12 mouse cellular contexts compared by ENCODE assay signal in the genomic region with DNA sequence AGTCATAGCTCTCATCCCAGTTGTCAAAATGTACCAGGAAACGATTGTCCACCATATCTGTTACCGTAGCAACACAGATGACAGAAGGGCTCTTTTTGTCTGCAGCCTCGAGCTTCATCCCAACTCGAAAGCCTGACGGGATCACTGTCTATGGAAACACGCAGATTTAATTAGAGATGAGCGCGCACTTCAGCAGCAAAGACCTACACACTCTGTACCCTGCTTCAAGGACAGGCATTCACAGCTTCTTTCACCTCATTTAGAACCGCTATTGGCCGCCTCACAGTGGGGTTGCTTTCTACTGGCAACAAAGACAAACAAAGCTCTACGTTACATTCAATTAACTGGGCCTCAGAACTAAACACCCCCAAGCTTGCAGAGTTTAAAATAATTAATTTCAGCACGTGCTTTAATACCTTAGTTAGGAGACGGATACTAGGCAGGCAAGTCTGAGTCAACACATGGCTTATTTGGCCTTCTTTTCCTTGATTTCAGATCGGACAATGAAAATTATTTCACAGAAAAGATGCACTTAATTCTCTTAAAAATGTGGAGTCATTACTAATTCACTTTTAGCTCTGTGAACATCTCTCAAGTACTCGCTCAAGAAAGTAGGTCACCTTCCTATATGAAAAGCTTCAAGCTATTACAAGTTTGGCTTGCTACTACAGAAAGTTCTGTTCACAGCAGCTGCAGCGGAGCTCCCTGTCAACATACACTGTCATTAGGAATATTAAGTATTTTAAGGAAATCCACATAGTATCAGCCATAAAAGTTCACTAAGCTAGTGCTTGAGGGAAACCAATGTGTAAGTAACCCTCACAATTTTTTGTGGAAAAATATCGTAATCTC. TPM values are rescaled to one million over a fixed set of nuclear protein-coding genes. Genes with fewer than 3 reads are reported as not detected.
DNase-seq lines count a peak whose midpoint lies in the region; ATAC-seq lines count a peak whose summit lies in the region.
"Had no signal": no experiment of that assay in that cellular context is flagged by ENCODE, and none has a peak within 500 bp of the region (broad histone marks: within the 10 kb centered on the region; RNA-seq: fewer than 3 reads in every experiment).

No protein-coding gene starts in this region.

- ATAC-seq in forebrain, embryonic 14.5 days, result peak; percentile 91
- ATAC-seq: inflammation-experienced regulatory T-cells, adult 6 months; Patski had no signal

- no peak overlapping the region for H3K4me3 ChIP-seq in forebrain, embryonic 14.5 days (ENCODE audit: low read depth, low read length)
- H3K4me3 ChIP-seq in midbrain, embryonic 10.5 days, result no peak overlapping the region
- H3K4me3 ChIP-seq: liver, embryonic 13.5 days had no signal

- peaks cover 4% of the 10 kb centered on the region for H3K4me1 ChIP-seq in forebrain, embryonic 14.5 days (ENCODE audit: control insufficient read depth, insufficient read depth, low read length)
- H3K4me1 ChIP-seq in midbrain, embryonic 10.5 days, result peaks cover 21% of the 10 kb centered on the region
- H3K4me1 ChIP-seq: liver, embryonic 13.5 days had no signal

- no peak overlapping the region for H3K4me2 ChIP-seq in forebrain, embryonic 14.5 days (ENCODE audit: low read length)
- H3K4me2 ChIP-seq: liver, embryonic 13.5 days had no signal

- 11% methylated on average over 17 of the region's 17 CpGs for WGBS in forebrain, embryonic 14.5 days
- 25% methylated on average over 17 of the region's 17 CpGs for WGBS in midbrain, embryonic 10.5 days

- H3K9ac ChIP-seq in forebrain, embryonic 14.5 days (ENCODE audit: low read length), result no peak overlapping the region
- H3K9ac ChIP-seq: liver, embryonic 13.5 days had no signal

- H3K9me3 ChIP-seq in forebrain, embryonic 14.5 days (replicated peaks; ENCODE audit: control insufficient read depth, low read length), result no peaks in the 10 kb centered on the region
- no peaks in the 10 kb centered on the region for H3K9me3 ChIP-seq in midbrain, embryonic 10.5 days (replicated peaks)
- H3K9me3 ChIP-seq: liver, embryonic 13.5 days had no signal

- H3K36me3 ChIP-seq in forebrain, embryonic 14.5 days (ENCODE audit: control insufficient read depth, insufficient read depth, low read length), result peaks cover 39% of the 10 kb centered on the region
- H3K36me3 ChIP-seq in midbrain, embryonic 10.5 days, result peaks cover 66% of the 10 kb centered on the region

- H3K27me3 ChIP-seq in forebrain, embryonic 14.5 days (replicated peaks; ENCODE audit: control insufficient read depth, insufficient read depth, low read length), result no peaks in the 10 kb centered on the region
- H3K27me3 ChIP-seq in midbrain, embryonic 10.5 days (ENCODE audit: low read depth, poor library complexity, severe bottlenecking), result peaks cover 7% of the 10 kb centered on the region; the same call in 1 of the 2 replicates
- H3K27me3 ChIP-seq: liver, embryonic 13.5 days; Patski had no signal

- DNase-seq in testis, postnatal 14 days (ENCODE audit: low spot score), result peak; percentile 8
- no peak for DNase-seq in testis, postnatal 10 days (ENCODE audit: low spot score)
- DNase-seq in forebrain, embryonic 14.5 days (ENCODE audit: low spot score), result peak; percentile 72
- DNase-seq in midbrain, embryonic 10.5 days (ENCODE audit: low spot score), result peak; percentile 41
- DNase-seq in retina, postnatal 1 day, result peak; percentile 95
- no peak for DNase-seq in gastrocnemius, postnatal 36 days
- DNase-seq in spleen, postnatal 14 days (ENCODE audit: low spot score in 2 of 2), result no peak
- no peak for DNase-seq in liver
- DNase-seq: kidney, postnatal 14 days; liver, embryonic 13.5 days had no signal

- H3K27ac ChIP-seq in forebrain, embryonic 14.5 days (ENCODE audit: low read depth, low read length), result no peak overlapping the region
- H3K27ac ChIP-seq in midbrain, embryonic 10.5 days (replicated peaks), result 0 out of 2 replicates have a peak overlapping the region, but pooled peaks have one; percentile 23
- H3K27ac ChIP-seq: liver, embryonic 13.5 days had no signal

- intact Hi-C loops in gastrocnemius, postnatal 36 days (cut with DNase I), result no loop called here

RNA-seq across cellular contexts. Expression of a gene that starts 47.9 kb away (rescaled TPM):
- 18.0 and 24.5 TPM in 2 replicates for polyA plus RNA-seq in forebrain, embryonic 14.5 days (2014; fragmentation: Nextera tagmentation; extraction: Ambion mirVana)
- 17.8 and 19.3 TPM in 2 replicates for polyA plus RNA-seq in midbrain, embryonic 10.5 days (2016; fragmentation: Nextera tagmentation; extraction: Ambion mirVana)
- 1 to 10 TPM; 5.7 to 6.0 TPM for total RNA-seq in gastrocnemius, postnatal 36 days (2021)

Comparison
In these comparisons a context has a peak if more than half of its experiments do, and no peak if none do; other contexts are left out.
1. DNase-seq: peak in testis, postnatal 14 days (single experiment), forebrain, embryonic 14.5 days (single experiment), midbrain, embryonic 10.5 days (single experiment) and retina, postnatal 1 day (single experiment); none in testis, postnatal 10 days (single experiment), gastrocnemius, postnatal 36 days (0 of 2), spleen, postnatal 14 days (0 of 2) and liver (single experiment).